Mouse (Mus musculus): ENCODE data around the gene Vmn2r31. TPM values are rescaled to one million over a fixed set of nuclear protein-coding genes. Genes with fewer than 3 reads are reported as not detected.

Vmn2r31 gene
- polyA plus RNA-seq (2017; shearing (Covaris generic)), result not detected

GRCm38 (mm10) chr7:7399603-7400002 lies at the start of gene Vmn2r31:
TSS of gene Vmn2r31 (minus strand) at chr7:7399703.

GRCm38 (mm10) chr7:7374431-7374830 lies 25.1 kb downstream of the Vmn2r31 start, which contains the start of gene Gm45783:
TSS of gene Gm45783 (minus strand) at chr7:7374573.

GRCm38 (mm10) chr7:7337509-7337908 lies 62.0 kb downstream of the Vmn2r31 start, which contains the start of gene Vmn2r30:
TSS of gene Vmn2r30 (minus strand) at chr7:7337609.

Other genes with a start within 250 kb of the Vmn2r31 start
- 3.5 TPM for gene Zfp418, start 228.4 kb downstream of the Vmn2r31 start, polyA plus RNA-seq (2017; shearing (Covaris generic))
- gene Zfp772, start 189.7 kb downstream of the Vmn2r31 start, polyA plus RNA-seq (2017; shearing (Covaris generic)), result 4.7 TPM
- gene Vmn2r29, start 152.4 kb downstream of the Vmn2r31 start, polyA plus RNA-seq (2017; shearing (Covaris generic)), result 0.11 TPM
- gene Gm45844, start 121.4 kb downstream of the Vmn2r31 start, polyA plus RNA-seq (2017; shearing (Covaris generic)), result 2.1 TPM
- 82.6 TPM for gene Clcn4, start 98.9 kb downstream of the Vmn2r31 start, polyA plus RNA-seq (2017; shearing (Covaris generic))
- not detected for gene Vmn2r30, start 62.1 kb downstream of the Vmn2r31 start, polyA plus RNA-seq (2017; shearing (Covaris generic))
- gene Gm45783, start 25.1 kb downstream of the Vmn2r31 start, polyA plus RNA-seq (2017; shearing (Covaris generic)), result not detected
- not detected for gene Vmn2r32, start 80.3 kb upstream of the Vmn2r31 start, polyA plus RNA-seq (2017; shearing (Covaris generic))
- not detected for gene Vmn2r33, start 167.1 kb upstream of the Vmn2r31 start, polyA plus RNA-seq (2017; shearing (Covaris generic))

All from activated CD4-positive, CD25-positive, alpha-beta regulatory T cell, adult 9 weeks (primary cell).